Mouse (Mus musculus) spleen, adult 18-20 months (tissue): ENCODE measurements around the gene Rab3a.

Source experiments
- DNase-seq, 2 experiments: peaks; one replicate each; pipeline ENCODE4 v3.0.0; 2022; ENCODE audit warnings: mixed read lengths in 2 of 2

Rab3a gene

DNA sequence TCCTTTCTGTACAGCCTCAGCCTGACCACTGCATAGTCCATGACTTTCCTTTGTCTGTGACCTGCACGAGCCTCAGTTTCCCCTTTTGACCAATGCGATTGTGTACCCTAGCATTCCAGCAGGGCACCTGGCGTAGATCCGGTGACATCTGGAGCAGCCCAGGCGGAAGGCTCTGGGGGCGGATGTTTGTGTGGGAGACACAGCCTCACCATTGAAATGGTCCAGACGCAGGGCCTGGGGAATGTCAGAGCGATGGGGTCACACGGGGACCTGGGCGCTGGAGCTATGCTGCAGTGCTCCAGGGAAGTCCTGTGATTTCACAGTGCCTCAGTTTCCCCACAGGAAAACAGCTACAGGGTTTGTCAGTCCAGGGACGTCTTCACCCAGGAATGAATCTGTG, 12.3 kb upstream of the Rab3a start:
- peak in 1 of 2 experiments; percentile 6 for DNase-seq

DNA sequence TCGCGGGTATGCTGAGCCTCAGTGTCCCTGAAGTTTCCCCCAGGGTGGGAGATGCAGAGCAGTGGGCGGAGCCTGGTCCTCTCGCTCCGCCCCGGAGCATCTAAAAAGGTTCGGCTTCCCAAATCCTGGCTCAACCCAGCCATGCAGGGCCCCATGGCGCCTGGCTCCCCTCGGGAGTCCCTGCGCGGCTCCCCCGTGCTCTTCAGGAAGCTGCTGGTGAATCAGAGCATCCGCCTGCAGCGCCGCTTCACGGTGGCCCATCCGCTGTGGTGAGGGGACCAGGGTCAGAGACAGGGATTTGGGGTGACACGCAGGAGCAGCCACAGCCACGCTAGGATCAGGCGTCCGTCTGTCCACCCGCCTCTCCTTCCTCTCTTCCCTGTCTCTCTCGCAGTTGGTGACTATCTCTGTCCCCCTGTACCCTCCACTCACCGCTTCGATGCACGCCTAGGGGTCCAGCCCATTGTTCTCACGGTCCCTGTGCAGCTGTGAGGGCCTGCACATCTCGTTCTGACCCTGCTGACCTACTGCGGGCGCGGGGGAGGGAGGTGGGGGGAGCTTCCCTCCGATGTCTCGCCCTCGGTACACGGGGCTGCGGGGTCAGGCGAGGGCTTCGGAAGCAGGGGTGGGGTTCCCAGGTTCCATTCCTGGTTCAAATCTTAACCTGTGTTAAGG, 11.4 kb upstream of the Rab3a start:
- DNase-seq: peak in 1 of 2 experiments; percentile 12

DNA sequence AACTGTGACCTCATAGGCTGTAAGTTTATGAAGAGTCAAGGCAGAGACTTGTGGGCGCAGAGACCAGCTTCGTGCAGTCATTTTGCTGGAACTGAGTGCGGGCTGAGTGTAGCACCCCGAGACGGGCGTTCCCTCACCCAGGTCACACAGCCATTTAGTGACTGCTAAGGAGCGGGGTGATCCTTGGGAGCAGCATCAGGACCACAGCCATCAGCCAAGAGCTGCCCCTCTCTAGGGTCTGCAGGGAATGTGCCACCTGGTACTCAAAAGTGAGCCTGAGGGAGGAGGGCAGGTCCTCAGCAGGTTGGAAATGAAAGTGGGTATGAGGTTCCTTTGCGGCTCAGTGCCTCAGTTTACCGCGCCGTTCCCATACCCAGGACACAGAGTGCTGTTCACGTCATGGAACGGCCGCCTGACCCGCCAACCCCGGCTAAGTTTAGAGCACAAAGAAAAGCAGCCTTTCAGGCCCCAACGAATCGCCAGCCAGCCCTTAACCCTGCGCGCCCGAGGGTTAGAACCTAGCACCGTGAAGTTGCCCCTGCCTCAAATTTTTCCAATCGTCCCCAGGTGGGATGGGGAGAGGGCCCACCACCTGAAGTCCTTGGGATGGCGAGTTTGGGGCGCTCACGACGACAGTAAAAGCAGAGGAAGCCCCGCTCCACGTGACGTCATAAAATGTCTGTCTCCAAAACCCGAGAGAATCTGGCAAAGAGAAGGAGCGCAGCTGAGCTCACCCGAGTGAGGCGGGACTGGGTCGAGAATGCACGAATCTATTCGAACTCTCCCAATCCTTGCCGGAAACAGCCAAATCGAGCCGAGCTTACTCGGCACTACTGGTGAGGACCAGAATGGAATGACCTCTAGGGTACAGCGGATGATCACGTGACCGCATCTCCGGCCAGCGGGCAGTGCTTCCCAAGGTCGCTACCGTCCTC, 10.6 kb upstream of the Rab3a start:
- DNase-seq: peak; percentile 18 to 33

DNA sequence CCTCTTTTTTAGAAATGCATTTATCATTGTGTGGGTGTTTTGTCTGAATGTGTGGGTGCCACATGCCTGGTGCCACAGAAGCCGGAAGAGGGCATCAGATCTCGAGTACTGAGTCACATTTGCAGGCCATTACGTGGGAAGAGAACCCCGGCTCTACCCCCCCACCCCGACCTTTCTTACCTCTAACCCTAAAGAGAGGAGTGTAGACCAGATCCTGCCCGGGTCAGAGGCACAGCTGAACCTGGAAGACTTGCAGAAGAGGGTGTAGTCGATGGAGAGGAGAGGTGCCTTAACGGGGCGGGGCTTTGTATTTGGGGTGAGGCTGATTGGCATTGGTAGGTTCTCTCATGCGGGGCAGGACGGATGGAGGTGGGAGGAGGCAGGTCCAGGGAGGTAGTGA, 9.7 kb upstream of the Rab3a start:
- DNase-seq: no peak

DNA sequence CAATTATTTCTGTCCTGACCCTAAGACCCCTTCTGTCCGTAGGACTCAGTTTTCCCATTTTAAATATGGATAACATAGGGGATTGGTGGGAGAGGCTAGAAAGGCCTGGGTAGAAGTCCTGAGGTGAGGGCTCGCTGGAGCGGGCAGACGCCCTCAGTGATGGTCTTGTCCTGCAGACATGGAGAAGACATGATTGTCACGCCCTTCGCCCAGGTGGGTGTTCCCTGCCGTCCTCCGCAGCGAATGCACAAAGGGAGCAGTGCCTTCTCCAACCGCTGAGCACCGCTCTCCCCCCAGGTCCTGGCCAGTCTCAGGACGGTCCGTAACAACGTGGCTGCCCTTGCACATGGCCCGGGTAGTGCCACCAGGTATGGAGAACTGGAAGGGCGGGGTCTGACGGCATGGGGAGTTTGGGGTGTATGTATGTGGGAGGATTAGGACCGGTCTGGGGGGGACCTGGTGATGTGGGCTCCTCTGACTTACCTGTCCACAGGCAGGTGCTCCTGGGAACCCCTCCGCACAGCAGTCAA, 8.7 kb upstream of the Rab3a start:
- DNase-seq: peak in 1 of 2 experiments; percentile 4

DNA sequence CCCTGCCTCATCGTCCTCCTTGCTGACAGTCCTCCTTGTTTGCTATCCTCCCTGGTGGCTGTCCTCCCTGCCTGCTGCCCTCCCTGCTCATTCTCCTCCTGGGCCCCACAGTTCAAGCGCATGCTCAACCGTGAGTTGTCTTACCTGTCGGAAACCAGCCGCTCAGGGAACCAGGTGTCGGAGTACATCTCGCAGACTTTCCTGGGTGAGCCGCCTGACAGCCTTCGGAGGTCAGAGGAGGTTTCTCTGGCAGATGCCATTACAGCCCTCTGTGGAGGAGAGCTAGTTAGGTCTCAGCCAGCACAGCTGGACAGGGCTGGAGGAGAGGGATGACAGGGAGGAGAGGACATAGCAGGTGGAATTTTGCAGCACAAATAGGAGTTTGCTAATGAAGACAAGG, 7.8 kb upstream of the Rab3a start:
- DNase-seq: peak in 1 of 2 experiments; percentile 2

DNA sequence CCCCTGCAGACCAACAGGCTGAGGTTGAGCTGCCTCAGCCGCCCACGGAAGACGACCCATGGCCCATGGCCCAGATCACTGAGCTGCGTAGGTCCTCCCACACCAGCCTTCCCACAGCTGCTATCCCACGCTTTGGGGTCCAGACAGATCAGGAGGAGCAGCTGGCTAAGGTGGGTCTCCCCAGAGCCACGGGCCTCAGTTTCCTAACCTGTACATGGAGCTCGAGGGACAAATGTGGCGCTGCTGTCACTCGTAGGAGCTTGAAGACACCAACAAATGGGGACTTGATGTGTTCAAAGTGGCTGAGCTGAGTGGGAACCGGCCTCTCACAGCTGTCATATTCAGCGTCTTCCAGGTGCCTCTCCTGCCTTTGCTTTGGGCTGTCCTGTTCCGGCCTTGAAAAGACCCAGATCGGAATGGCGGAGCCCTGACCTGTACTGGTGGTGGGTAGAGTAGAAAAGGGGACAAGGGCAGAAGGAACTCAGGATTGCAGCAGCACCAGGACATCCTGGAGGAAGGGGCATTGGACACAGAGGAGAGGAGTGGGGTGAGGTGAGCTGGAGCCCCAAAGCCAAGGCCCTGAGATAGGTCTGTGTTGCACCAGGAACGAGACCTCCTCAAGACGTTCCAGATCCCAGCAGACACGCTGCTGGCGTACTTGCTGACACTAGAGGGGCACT, 7.1 kb upstream of the Rab3a start:
- DNase-seq: peak in 1 of 2 experiments; percentile 3

DNA sequence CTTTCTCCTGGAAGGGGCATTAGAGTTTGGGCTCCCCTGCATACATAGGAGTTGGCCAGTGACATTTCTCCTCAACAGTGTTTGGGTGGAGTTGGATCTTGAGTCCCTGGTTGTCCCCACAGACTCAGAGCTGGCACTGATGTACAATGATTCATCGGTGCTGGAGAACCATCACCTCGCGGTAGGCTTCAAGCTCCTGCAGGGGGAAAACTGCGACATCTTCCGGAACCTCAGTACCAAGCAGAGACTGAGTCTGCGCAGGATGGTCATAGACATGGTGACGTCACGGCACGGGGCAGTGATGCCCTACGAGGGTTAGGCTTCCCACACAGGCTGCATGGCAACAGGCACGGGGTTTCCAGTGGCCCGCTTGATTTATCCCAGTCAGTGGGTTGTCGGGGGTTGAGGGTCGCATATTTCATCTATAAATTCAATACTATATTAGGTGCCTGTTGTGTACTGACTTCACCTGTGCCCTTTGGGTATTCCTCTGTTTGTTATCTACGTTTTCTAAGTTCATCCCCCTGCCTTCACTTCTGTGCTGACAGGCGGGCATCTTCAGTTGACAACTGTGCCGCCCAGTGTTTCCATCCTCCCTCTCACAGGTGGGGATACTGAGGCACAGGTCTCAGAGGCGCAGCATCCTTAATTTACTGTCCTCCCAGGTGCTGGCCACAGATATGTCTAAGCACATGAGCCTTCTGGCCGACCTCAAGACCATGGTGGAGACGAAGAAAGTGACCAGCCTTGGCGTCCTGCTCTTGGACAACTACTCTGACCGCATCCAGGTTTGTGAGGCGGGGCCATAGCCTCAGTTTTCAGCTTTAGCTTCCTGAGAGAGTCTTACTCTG, 6.0 kb upstream of the Rab3a start:
- DNase-seq: peak in 1 of 2 experiments; percentile 1

DNA sequence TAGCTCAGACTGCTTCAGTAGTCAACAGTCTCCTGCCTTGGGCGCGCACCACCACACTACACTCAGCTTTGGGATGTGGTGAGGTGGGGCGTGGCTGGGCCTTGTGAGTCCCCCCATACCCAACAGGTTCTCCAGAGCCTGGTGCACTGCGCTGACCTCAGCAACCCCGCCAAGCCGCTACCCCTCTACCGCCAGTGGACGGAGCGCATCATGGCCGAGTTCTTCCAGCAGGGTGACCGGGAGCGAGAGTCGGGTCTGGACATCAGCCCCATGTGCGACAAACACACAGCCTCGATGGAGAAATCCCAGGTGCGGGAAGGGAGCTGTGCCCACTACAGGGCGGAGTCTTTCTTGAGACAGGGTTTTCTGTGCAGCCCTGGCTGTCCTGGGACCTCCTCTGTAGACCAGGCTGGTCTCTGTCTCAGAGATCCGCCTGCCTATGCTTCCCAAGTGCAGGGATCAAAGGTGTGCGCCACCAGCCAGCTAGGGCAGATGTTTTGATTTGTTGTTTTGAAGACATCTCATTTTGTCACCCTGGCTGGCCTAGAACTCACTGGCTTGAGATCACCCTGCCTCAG, 5.3 kb upstream of the Rab3a start:
- DNase-seq: peak in 1 of 2 experiments; percentile 8

DNA sequence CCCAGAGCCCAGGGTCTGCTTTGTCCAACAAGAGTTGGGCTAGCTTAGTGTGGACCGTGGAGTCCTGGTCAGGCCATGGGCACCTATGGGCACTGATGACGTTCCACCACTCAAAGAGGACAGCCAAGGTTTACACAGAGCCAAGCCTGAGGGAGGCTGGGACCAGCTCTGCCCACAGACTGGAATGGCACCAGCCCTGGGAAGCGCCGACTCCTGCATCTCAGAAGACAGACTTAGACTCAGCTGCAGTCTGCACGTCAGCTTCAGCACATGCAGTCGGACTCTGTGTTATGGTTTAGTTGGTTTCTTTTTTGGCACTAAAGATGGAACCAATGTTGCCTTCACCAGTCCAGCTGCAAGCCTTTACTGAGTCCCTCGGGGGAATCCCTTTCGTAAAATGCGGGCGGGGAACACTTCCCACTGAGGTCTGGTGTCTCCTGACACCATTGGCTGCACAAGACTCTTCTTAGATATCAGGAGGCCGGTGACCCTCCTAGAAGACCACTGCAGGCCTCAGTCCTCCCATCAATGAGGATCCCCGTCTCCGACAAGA, 4.3 kb upstream of the Rab3a start:
- DNase-seq: peak; percentile 1 to 2

DNA sequence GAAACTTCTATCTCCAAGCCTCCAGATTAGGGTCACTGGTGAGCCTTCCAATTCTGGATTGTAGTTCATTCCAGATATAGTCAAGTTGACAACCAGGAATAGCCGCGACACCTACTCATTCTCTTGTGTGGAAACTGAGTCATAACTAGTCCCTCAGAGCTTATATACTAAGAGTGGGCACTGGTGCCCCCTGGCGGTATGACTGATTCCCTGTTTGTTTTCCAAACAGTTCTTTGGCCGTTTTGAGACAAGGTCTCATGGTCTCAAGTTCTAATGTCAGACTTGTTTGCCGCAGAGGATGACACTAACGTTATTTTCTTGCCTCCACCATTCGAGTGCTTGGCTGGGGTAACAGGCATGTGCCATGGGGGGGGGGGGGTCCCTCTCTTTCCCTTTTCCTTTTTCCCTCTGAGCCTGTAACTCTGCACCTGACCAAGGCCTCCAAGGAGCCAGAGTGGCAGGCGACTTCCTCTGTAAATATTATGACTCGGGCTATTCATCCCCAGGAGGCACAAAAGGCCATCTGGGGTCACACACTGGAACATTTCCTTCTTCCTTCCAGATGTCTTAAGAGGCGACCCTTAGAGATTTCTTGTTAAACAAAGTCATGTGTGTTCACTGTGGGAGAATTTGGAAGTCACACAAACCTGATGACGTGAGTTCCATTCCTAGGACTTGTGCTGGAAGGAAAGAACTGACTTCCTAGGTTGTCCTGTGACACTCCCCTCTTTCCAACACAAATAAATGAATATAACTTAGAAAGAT, 2.3 kb upstream of the Rab3a start:
- peak; percentile 61 to 85 for DNase-seq

DNA sequence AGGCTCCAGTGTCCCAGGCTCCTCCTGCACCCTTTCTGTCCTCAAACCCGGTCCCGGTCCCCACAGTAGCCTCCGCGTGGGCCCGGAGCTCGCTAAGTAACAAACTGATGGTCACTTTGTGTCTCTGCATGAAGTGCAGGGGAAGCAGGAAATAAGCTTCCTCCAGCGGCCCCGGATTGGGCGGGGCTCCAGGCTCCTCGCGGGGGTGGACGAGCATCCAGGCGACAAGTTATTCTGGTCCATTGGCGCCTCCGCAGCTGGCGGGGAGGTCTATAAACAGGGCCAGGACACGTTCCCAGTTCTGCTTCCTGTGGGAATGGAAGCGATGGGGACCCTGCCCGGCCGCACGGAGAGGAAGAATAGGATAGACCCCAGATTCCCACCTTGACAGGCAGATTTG, 1.3 kb upstream of the Rab3a start:
- DNase-seq: peak; percentile 71 to 73

DNA sequence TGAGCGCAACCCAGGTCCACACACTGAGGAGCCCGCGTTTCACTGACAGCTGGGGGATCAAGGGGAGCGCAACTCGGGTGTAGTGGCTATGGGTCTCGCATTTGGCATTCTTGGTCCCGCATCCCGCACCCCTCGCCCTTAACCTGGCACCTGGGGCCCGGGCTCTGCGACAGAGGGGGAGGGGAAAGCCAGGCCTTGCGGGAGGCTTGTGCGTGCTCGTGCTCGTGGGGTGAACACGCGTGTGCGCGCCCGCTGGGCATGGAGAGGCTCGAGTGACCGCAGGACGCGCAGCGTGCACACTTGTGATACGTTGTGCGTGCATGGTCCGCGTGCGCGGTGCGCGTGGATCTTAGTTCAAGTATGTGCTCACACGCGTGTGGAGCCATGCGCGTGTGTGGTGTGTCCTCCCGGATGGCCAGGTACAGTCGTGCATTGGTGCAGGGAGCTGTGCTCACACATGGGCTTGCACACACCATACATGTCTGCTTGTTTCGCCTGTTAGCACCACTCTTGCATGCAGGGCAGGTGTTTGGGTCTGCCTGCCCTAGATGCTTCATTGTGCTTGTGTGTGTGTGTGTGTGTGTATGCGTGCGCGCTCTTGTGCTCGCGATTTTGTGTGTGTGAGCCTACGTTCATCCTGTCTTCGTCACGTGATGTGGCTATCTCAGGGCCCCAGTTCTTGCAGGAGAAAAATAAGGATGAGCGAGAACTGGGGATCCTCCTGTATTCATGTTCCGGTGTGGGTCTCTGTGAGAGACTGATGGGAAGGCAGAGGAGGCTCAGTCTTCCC, 587 bp downstream of the Rab3a start:
- peak in 1 of 2 experiments; percentile 52 for DNase-seq

DNA sequence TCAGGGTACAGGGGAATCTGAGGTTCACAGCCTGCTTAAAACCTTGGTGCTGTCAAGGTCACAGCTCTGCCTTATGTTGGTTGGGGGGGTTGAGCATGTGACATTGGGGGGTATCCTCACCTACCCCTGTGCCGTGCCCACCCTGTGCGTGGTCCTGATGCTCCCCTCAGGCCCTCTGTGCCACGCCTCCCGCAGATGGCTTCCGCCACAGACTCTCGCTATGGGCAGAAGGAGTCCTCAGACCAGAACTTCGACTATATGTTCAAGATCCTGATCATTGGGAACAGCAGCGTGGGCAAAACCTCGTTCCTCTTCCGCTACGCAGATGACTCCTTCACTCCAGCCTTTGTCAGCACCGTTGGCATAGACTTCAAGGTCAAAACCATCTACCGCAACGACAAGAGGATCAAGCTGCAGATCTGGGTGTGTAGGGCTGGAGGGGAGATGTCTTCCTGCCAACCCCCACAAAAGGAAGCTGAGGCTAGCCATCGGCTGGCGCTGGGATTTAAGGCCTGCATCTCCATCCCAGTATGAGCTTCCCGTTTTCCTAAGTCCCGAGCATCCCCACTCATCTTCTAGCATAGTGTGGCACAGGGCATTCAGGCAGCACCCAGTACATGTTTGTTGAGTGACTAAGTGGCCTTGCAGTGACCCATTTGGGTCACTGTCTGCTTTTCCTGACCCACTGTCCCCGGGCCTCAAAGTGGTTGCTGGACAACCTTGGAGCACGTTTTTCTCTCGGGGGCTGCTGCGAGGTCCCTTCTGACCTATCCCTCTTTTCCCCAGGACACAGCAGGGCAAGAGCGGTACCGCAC, 1.4 kb downstream of the Rab3a start:
- peak; percentile 6 to 12 for DNase-seq

DNA sequence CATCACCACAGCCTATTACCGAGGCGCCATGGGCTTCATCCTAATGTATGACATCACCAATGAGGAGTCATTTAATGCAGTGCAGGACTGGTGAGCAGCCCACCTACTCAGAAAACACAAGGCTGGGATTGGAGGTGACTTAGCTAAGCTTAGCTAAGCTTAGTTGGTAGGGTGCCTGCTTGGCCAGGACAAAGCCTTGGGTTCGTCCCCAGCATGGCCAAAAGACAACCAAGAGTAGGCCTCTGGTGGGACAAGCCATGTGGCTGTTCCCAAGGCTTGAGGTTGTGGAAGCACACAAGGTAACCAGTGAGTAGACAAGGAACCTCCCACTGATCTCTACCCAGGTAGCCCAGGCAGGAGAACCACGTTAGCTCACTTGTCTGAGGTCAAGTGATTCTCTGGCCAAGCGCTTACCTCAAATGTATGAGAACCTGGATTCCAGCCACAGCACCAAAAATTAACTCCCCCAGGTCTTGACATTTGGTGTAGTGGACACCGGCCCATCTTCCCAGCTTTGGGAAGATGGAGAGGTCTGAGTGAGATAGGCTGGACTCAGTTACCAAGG, 2.1 kb downstream of the Rab3a start:
- DNase-seq: peak in 1 of 2 experiments; percentile 1

DNA sequence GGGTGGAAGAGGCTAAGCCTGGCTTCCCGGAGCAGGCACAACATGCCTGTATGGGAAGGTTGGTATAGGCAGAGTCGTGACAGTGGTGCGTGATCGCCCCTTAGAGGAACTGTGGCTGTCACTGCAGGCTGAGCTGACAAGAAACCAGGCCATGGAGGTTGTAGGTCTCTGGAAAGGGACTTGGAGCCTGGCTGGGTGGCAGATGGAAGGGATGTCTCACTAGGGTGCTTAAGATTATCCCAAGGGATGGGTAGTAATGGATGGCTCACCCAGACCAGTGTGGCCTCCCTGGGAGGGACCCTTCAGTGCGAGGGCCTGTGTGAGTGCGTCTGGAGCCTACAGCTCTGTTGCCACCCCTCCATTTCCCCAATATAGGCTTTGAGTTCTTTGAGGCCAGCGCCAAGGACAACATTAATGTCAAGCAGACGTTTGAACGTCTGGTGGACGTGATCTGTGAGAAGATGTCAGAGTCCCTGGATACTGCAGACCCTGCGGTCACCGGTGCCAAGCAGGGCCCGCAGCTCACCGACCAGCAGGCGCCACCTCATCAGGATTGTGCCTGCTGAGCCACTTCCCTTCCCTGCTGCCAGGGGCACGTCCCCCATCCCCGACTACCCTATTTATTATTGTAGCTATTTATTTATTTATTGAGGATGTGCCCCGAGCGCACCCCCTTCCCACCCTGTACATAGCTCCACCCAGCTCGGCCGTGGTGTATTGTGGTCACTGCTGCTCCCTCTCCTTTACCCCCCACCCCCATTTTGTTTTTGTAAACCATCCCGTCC, 3.2 kb downstream of the Rab3a start:
- peak; percentile 13 to 22 for DNase-seq

DNA sequence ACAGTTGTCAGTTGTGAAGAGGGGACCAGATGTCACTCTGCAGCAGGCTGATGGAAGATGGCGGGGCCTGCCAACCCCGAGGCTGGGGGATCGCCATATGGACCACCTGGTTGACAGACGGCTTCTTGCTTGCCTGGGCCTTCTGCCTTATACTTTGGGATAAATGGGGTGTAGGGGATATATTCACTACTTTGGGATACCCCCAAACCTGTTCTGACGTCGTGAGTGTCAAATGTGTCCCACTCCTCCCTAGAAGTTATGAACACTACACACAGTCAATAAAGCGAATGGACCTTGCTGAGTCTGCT, 3.8 kb downstream of the Rab3a start:
- peak in 1 of 2 experiments; percentile 5 for DNase-seq
